Mouse (Mus musculus) olfactory bulb, adult 2 months (tissue): ENCODE results near the gene Atg9b.

Source experiments
- CTCF ChIP-seq: fragments of 200-500 bp; IDR thresholded peaks from 2 replicates; pipeline ENCODE4 v1.5.1; 2012; ENCODE audit warnings: low read depth, mild to moderate bottlenecking, low read length, moderate library complexity; ENCODE audit not compliant: insufficient read depth
- POLR2A ChIP-seq: fragments of 200-500 bp; IDR thresholded peaks from 2 replicates; pipeline ENCODE4 v1.6.1; 2012; ENCODE audit warnings: mild to moderate bottlenecking, low read depth, low read length, moderate library complexity; ENCODE audit not compliant: insufficient read depth

DNA sequence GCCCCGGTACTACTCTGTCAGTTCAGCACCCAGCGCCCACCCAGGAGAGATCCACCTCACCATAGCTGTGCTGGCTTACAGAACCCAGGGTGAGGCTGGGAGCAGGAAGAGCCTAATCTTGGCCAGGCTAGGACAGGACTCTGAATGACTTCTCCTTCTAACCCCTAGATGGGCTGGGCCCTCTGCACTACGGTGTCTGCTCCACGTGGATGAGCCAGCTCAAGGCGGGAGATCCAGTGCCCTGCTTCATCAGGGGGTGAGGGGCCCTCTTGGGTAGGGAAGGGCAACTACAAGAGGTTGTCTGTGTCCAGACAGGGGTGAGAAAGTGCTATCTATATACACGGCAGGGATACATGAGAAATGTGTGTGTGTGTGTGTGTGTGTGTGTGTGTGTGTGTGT, 10.5 kb downstream of the Atg9b start:
- no peak for TF ChIP-seq POLR2A
- no peak for TF ChIP-seq CTCF
